Mouse (Mus musculus) erythroblast, embryonic 14.5 days (primary cell): ENCODE measurements around the gene Arhgap44. TPM values are rescaled to one million over a fixed set of nuclear protein-coding genes. Genes with fewer than 3 reads are reported as not detected.

Experiments
- H3K27me3 ChIP-seq: 2 replicates; pipeline ENCODE4 v1.6.1; 2012; ENCODE audit warnings: inconsistent platforms; ENCODE audit not compliant: control insufficient read depth
- H3K36me3 ChIP-seq: 2 replicates; pipeline ENCODE4 v1.6.1; 2012; ENCODE audit warnings: mild to moderate bottlenecking, inconsistent platforms; ENCODE audit not compliant: control insufficient read depth
- H3K4me1 ChIP-seq: 2 replicates; pipeline ENCODE4 v1.6.1; 2012; ENCODE audit warnings: inconsistent platforms; ENCODE audit not compliant: control insufficient read depth
- H3K4me3 ChIP-seq: replicated peaks from 2 replicates; pipeline ENCODE3; 2012; ENCODE audit warnings: moderate library complexity, mild to moderate bottlenecking, inconsistent platforms
- H3K9me3 ChIP-seq: 2 replicates; pipeline ENCODE4 v1.6.1; 2012; ENCODE audit warnings: low read length, inconsistent platforms, mixed read lengths; ENCODE audit not compliant: control insufficient read depth
- GATA1 ChIP-seq: IDR thresholded peaks from 2 replicates; pipeline ENCODE4 v1.6.1; 2012; ENCODE audit warnings: low read length, inconsistent platforms, mixed read lengths
- TAL1 ChIP-seq: IDR thresholded peaks from 3 replicates; pipeline ENCODE4 v1.6.1; 2012; ENCODE audit warnings: low read length, inconsistent platforms, mixed read lengths
- polyA plus RNA-seq: library from polyadenylated mRNA; stranded (reverse); fragments of >175 nt; gene quantifications from 2 replicates; pipeline ENCODE4 v1.2.3, GENCODE M21; 2012

Gene Arhgap44
- polyA plus RNA-seq = not detected in 2 replicates

DNA sequence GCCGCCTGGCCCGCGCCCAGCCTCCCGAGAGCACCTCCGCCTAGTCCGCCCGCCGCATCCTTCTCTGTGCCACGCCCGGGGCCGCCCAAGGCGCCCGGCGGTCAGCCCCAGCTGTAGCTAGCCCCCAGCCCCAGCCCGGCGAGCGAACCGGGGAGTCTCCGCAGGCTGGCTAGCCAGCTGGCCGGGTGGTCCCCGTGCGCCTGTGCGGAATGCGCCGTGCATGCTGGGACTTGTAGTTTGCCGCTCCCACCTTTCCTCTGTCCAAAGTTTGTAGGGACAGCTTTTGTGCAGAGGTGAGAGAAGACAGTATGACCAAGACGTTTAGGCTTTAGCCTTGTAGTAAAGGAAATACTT lies at the start of gene Arhgap44:
Gene Arhgap44, minus strand, starts transcription at position 195 of the 354 bp plus-strand sequence.
- Histone ChIP-seq H3K27me3 (peaks cover 22% of the 10 kb centered on the region), H3K4me1 (no peaks in the 10 kb centered on the region; the same call in 1 of the 2 replicates), H3K9me3 (no peaks in the 10 kb centered on the region; the same call in 1 of the 2 replicates), H3K4me3 (peak within 1 kb of the TSS; percentile 53), H3K36me3 (no peaks in the 10 kb centered on the region)
- TF ChIP-seq GATA1 (no peak), TAL1 (no peak)

DNA sequence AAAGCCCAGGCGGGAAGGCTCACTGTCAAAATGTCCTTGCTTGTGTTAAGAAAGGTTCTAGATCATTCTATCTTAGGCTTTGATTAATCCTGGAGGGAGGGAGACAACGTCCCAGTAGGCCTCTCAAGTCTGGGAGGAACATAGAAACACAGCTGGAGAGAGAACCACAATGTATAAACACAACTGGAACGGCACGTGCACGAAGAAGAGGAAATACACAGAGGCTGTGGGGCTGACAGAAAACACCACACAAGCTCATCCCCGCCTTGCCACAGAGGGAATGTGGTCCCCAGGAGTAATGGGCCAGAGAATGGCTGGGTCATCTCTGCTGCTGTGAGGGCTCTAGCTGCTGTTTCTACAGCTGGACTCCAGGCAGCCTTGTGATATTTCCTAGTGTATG lies 48.9 kb upstream of the Arhgap44 start:
- Histone ChIP-seq H3K4me3 (no peak overlapping the region), H3K27me3 (no peaks in the 10 kb centered on the region), H3K4me1 (no peaks in the 10 kb centered on the region), H3K36me3 (no peaks in the 10 kb centered on the region), H3K9me3 (no peaks in the 10 kb centered on the region)
- TF ChIP-seq TAL1 = no peak

DNA sequence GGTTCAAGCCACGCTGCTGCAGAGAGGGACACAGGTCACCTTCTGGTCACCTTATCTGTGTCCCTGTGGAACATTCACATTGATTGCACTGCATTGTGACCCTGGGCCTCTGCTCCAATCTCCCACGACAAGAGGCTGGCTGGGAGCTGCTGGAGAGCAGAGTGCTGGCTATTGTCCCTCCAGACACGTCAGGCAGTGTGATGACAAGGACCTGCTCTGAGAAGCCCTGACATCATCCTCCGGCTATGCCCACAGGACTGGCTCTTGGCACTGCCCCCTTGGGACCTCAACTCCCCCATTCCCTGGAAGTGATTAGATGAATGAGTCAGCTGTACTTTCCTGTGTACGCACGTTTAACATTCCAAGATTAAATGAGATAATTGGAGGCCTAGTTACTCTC lies 46.7 kb upstream of the Arhgap44 start:
- H3K27me3 ChIP-seq = no peaks in the 10 kb centered on the region
- no peaks in the 10 kb centered on the region for H3K9me3 ChIP-seq
- H3K36me3 ChIP-seq = no peaks in the 10 kb centered on the region
- TF ChIP-seq GATA1 (no peak), TAL1 (no peak)
- H3K4me1 ChIP-seq = no peaks in the 10 kb centered on the region
- no peak overlapping the region for H3K4me3 ChIP-seq

DNA sequence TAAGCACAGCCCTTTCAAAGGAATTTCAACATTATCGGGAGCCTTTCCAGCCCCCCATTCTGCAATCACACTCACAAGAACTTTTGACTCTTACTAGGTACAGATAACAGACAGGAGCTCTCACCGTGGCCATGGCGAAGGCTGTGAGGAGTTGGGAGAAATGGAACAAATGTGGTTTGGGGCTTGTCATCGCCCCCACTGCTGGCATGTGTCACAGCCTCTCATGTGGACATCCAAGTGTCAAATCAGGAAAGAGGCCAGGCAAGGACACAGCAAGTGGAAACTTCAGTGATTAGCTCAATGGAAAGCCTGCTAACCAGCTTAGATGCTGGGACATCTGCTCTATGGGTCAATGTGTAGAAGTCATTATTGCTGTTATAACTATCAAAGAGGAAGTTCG lies 42.5 kb upstream of the Arhgap44 start:
- Histone ChIP-seq H3K36me3 (no peaks in the 10 kb centered on the region), H3K27me3 (no peaks in the 10 kb centered on the region), H3K9me3 (no peaks in the 10 kb centered on the region), H3K4me1 (no peaks in the 10 kb centered on the region), H3K4me3 (no peak overlapping the region)
- TF ChIP-seq GATA1 = no peak
- TF ChIP-seq TAL1 = no peak

DNA sequence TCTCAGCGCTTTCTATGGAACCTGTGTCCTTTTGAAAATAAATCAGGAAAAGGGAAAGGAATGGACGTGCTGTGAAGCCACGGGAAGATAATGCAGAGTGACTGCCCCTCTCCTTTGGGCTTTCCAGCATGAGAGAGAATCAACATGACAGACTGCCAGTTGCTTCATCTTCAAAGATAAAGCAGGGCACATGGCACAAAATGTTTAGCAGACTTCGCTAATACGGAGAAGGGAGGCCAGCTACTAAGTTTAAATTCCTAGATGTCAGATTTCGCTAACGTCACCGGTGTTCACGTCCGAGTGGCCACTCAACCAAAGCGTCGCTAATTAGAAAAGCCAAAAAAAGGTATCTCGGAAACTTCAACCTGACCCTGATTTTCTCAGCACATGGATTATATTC lies 41.9 kb upstream of the Arhgap44 start:
- TF ChIP-seq TAL1 (no peak), GATA1 (no peak)
- no peaks in the 10 kb centered on the region for H3K9me3 ChIP-seq
- H3K4me1 ChIP-seq = no peaks in the 10 kb centered on the region
- H3K27me3 ChIP-seq = no peaks in the 10 kb centered on the region
- H3K36me3 ChIP-seq = no peaks in the 10 kb centered on the region
- H3K4me3 ChIP-seq = no peak overlapping the region

DNA sequence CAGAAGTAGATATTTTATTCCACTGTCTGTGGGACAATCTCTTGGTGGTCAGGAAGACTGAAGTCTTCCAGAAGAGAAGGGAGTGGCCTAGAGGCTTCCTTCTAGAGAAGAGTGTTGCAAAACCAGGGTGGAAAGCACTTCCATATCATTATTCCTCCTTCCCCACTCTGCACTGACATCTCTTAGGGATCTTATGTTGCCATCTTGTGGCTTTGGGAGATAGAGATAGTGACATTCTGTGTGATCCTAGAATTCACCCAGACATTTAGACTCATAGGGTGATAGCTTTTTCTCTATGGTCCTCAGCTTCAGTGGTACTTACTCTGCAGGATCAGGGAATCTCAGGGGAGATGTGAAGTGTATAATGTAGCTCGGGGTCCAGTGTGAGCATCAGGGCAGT lies 40.3 kb upstream of the Arhgap44 start:
- no peaks in the 10 kb centered on the region for H3K4me1 ChIP-seq
- no peaks in the 10 kb centered on the region for H3K27me3 ChIP-seq
- H3K9me3 ChIP-seq = no peaks in the 10 kb centered on the region
- H3K4me3 ChIP-seq = no peak overlapping the region
- no peaks in the 10 kb centered on the region for H3K36me3 ChIP-seq
- TF ChIP-seq TAL1 = no peak
- no peak for TF ChIP-seq GATA1

DNA sequence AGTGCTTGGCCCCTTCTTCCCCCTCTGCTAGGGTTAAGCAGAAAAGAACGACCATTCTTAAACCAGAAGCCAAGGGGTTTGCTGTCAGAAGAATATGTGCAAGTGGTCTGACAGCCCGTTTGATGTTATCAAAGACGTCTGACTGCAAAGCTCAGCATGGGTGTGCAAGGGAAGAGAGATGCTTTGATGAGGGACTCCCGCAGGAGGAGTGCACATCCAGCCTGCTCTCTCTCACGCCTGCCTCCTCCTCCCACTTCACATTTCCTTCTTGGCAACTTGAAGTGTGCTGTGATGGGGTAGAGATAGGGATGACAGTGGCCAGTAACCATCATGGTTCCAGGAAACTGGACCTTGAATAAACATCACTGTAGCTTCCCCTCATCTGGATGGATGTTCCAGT lies 39.5 kb upstream of the Arhgap44 start:
- Histone ChIP-seq H3K9me3 (no peaks in the 10 kb centered on the region), H3K27me3 (no peaks in the 10 kb centered on the region), H3K4me1 (no peaks in the 10 kb centered on the region), H3K36me3 (no peaks in the 10 kb centered on the region), H3K4me3 (no peak overlapping the region)
- no peak for TF ChIP-seq TAL1
- TF ChIP-seq GATA1 = no peak

DNA sequence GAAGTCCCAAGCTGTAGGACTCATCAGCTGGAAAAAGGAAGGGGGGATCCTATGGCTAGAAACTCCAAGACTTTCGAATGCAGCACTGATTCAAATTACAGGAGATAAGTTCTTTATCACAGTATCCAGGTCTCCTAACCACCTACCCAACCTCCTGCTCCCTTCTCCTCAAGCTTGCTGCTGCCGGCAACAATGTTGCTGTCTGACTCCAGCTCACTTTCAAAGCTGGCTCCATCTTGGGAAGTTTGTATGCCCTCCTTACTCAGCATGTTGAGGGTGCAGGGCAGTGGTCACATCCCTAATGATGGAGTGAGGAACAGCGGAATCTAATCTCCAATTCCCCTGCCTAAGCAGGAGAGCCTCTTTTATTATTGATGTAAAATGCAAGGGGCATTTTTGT lies 35.3 kb upstream of the Arhgap44 start:
- H3K36me3 ChIP-seq = no peaks in the 10 kb centered on the region
- H3K4me3 ChIP-seq = no peak overlapping the region
- H3K27me3 ChIP-seq = no peaks in the 10 kb centered on the region
- no peaks in the 10 kb centered on the region for H3K4me1 ChIP-seq
- H3K9me3 ChIP-seq = no peaks in the 10 kb centered on the region
- TF ChIP-seq GATA1 (no peak), TAL1 (no peak)

DNA sequence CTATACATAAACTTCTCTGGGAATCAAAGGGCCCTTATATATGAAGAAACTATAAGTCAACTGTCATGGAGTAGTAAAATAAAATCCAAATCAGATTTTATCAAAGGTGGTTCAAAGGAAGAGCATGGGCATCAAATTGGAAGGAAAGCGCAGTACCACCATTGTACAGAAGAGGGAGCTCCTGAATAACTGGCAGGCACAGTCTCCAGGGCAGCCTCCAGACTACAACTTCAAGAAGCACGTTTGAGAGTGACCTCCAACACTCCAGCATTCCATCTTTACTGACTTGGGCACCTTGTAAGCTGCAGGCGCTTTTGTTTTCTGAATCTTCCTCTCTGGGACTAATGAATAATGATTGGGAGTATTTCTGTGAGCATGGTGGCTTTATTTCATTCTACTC lies 34.5 kb upstream of the Arhgap44 start:
- Histone ChIP-seq H3K9me3 (no peaks in the 10 kb centered on the region), H3K4me1 (no peaks in the 10 kb centered on the region), H3K4me3 (no peak overlapping the region), H3K36me3 (no peaks in the 10 kb centered on the region), H3K27me3 (no peaks in the 10 kb centered on the region)
- no peak for TF ChIP-seq TAL1
- no peak for TF ChIP-seq GATA1

DNA sequence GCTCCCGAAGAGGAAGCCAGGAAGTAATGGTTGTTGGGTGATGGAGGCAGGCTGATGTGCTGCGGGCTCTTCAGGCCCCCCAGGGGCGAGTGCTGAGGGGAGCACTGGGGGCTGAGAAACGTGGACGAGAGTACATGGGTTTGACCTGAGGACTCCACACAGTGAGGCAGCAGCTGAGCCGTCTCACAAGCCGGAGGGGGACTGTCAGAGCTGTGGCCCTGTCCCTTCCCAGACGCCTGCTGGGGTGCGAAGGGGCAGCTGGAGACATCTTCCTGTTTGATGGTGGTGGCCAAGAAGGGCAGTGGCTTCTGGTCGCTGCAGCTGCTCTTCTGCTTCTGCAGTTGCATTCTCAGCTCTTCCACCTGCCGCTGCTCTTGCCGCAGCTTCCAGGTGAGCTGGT lies 24.2 kb upstream of the Arhgap44 start:
- Histone ChIP-seq H3K27me3 (no peaks in the 10 kb centered on the region), H3K36me3 (no peaks in the 10 kb centered on the region), H3K4me1 (no peaks in the 10 kb centered on the region), H3K4me3 (no peak overlapping the region), H3K9me3 (peaks cover 5% of the 10 kb centered on the region; the same call in 1 of the 2 replicates)
- no peak for TF ChIP-seq GATA1
- no peak for TF ChIP-seq TAL1
